9 mouse cellular contexts compared by ENCODE assay signal in the genomic region with DNA sequence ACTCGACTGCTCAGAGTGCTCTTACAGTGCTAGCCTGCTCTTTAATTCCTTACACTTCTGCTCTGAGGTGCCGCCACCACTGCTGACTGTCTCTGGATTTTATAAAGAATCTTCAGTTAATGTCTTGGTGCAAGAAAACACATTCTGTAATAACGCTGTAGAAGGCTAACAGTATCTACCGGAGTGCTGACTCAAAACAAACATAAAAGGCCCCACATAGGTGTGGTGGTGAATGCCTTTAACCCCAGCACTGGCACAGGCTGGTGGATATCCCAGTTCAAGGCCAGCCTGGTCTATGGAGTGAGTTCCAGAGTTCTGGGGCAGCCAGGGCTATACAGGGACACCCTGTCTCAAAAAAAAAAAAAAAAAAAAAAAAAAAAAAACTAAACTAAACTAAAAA. TPM values are rescaled to one million over a fixed set of nuclear protein-coding genes. Genes with fewer than 3 reads are reported as not detected.
DNase-seq lines count a peak whose midpoint lies in the region; ATAC-seq and TF ChIP-seq lines count a peak whose summit lies in the region.
"Had no signal": no experiment of that assay in that cellular context is flagged by ENCODE, and none has a peak within 500 bp of the region (broad histone marks: within the 10 kb centered on the region; RNA-seq: fewer than 3 reads in every experiment).

No protein-coding gene starts in this region.

- H3K27ac ChIP-seq in gastrocnemius, adult 2 months: peak overlapping the region; percentile 82
- H3K27ac ChIP-seq in lung, embryonic 16.5 days (ENCODE audit: low read length): 0 out of 2 replicates have a peak overlapping the region, but pooled peaks have one; percentile 10
- H3K27ac ChIP-seq in embryonic fibroblast, embryonic 13.5 days (ENCODE audit: insufficient read depth, low read length): peak overlapping the region; percentile 46; the same call in 1 of the 2 replicates

- H3K4me2 ChIP-seq in lung, embryonic 16.5 days (ENCODE audit: low read depth, low read length): peak overlapping the region; percentile 50
- H3K4me2 ChIP-seq in myocyte (ENCODE audit: low read depth): peak overlapping the region; percentile 99

- H3K9me3 ChIP-seq in lung, embryonic 16.5 days (ENCODE audit: control insufficient read depth, low read length): no peaks in the 10 kb centered on the region

- TF ChIP-seq POLR2A in embryonic fibroblast, embryonic 13.5 days (IDR thresholded peaks at IDR 0.05; ENCODE audit: low read depth, low read length): no peak
- no peak for TF ChIP-seq POLR2A in myocyte (IDR thresholded peaks at IDR 0.05; ENCODE audit: insufficient read length, low read depth)

- H3K4me3 ChIP-seq in gastrocnemius, adult 2 months: peak overlapping the region; percentile 68
- no peak overlapping the region for H3K4me3 ChIP-seq in lung, embryonic 16.5 days (ENCODE audit: low read length)
- H3K4me3 ChIP-seq in embryonic fibroblast, embryonic 13.5 days (ENCODE audit: insufficient read depth, low read length): no peak overlapping the region
- peak overlapping the region; percentile 16 for H3K4me3 ChIP-seq in myocyte

- 52% methylated on average over 4 of the region's 4 CpGs for WGBS in lung, embryonic 16.5 days

- DNase-seq in gastrocnemius, adult 2 months: no peak
- DNase-seq in gastrocnemius, postnatal 10 days: no peak
- no peak for DNase-seq in lung, postnatal 25 days (ENCODE audit: low spot score)
- DNase-seq in cerebellum, adult 18-20 months: no peak
- DNase-seq in cerebellum, adult 8-10 months: no peak
- DNase-seq: layer of hippocampus, postnatal 36 days had no signal

- intact Hi-C loops in gastrocnemius, adult 2 months (cut with DNase I): no loop called here

- H3K79me2 ChIP-seq in myocyte (ENCODE audit: control insufficient read depth, insufficient read depth): peaks cover 97% of the 10 kb centered on the region

- H3K27me3 ChIP-seq in lung, embryonic 16.5 days (ENCODE audit: control insufficient read depth, insufficient read depth, low read depth, low read length): no peaks in the 10 kb centered on the region
- no peaks in the 10 kb centered on the region for H3K27me3 ChIP-seq in myocyte (ENCODE audit: control insufficient read depth, insufficient read depth, insufficient read length)

- H3ac ChIP-seq in myocyte (ENCODE audit: control insufficient read depth, insufficient read length): no peak overlapping the region

- ATAC-seq in lung, embryonic 16.5 days (ENCODE audit: low read depth): no peak

- H3K36me3 ChIP-seq in lung, embryonic 16.5 days (ENCODE audit: control insufficient read depth, insufficient read depth, low read length): no peaks in the 10 kb centered on the region
- H3K36me3 ChIP-seq in myocyte (ENCODE audit: control insufficient read depth, insufficient read depth): peaks cover 5% of the 10 kb centered on the region

- TF ChIP-seq CTCF in gastrocnemius, adult 2 months (IDR thresholded peaks at IDR 0.05): no peak
- no peak for TF ChIP-seq CTCF in embryonic fibroblast, embryonic 13.5 days (IDR thresholded peaks at IDR 0.05; ENCODE audit: borderline replicate concordance, insufficient read depth, low read length)

- peaks cover 6% of the 10 kb centered on the region for H3K4me1 ChIP-seq in lung, embryonic 16.5 days (replicated peaks; ENCODE audit: control insufficient read depth, insufficient read depth, low read length)
- H3K4me1 ChIP-seq in embryonic fibroblast, embryonic 13.5 days (ENCODE audit: control insufficient read depth, insufficient read depth, low read length): 0 out of 2 replicates have a peak, but pooled peaks cover 3% of the 10 kb centered on the region

- H3K9ac ChIP-seq in lung, embryonic 16.5 days (ENCODE audit: low read length): peak overlapping the region; percentile 30; the same call in 1 of the 2 replicates

TF ChIP-seq in myocyte, 11 proteins besides CTCF, POLR2A, EP300 and RAD21:
- no peak for TF ChIP-seq REST (IDR thresholded peaks at IDR 0.05; ENCODE audit: insufficient read depth, insufficient read length)
- TF ChIP-seq POLR2AphosphoS2 (IDR thresholded peaks at IDR 0.05; ENCODE audit: insufficient read length, low read depth): no peak
- TF ChIP-seq E2F4 (IDR thresholded peaks at IDR 0.05; ENCODE audit: insufficient read depth): no peak
- no peak for TF ChIP-seq MYOD1 (IDR thresholded peaks at IDR 0.05; ENCODE audit: control insufficient read depth in 1 of 3, insufficient read length in 2 of 3, low read depth in 2 of 3)
- TF ChIP-seq USF1 (IDR thresholded peaks at IDR 0.05; ENCODE audit: low read depth): no peak
- no peak for TF ChIP-seq TCF3 (IDR thresholded peaks at IDR 0.05; ENCODE audit: insufficient read length, low read depth)
- no peak for TF ChIP-seq MAX (IDR thresholded peaks at IDR 0.05; ENCODE audit: low read depth)
- no peak for TF ChIP-seq MYOG (IDR thresholded peaks at IDR 0.05; ENCODE audit: control insufficient read depth in 1 of 3, insufficient read depth in 1 of 3, insufficient read length in 2 of 3, low read depth in 2 of 3)
- no peak for TF ChIP-seq CEBPB (IDR thresholded peaks at IDR 0.05; ENCODE audit: insufficient read depth, poor library complexity, severe bottlenecking)
- TF ChIP-seq TCF12 (IDR thresholded peaks at IDR 0.05; ENCODE audit: insufficient read depth, poor library complexity, severe bottlenecking): no peak

RNA-seq across cellular contexts. Expression of gene Ttc39b, which starts 8.1 kb away (rescaled TPM):
- total RNA-seq in gastrocnemius, adult 2 months (2021): 1 to 10 TPM; 4.0 to 6.9 TPM
- 10 to 100 TPM in 1 of 2 experiments, 1 to 10 TPM in 1; 7.3 to 10.5 TPM for total RNA-seq in gastrocnemius, postnatal 10 days (2021)
- polyA plus RNA-seq in lung, embryonic 16.5 days (2015; fragmentation: Nextera tagmentation; extraction: Ambion mirVana): 3.2 and 4.0 TPM in 2 replicates
- polyA plus RNA-seq in embryonic fibroblast, embryonic 13.5 days (2011; ENCODE audit: insufficient read length, low read depth, missing spikeins): 34.6 and 39.5 TPM in 2 replicates
- polyA plus RNA-seq in myocyte (2012; fragmentation: generic; extraction: Trizol): 19.3 TPM

Comparison
In these comparisons a context has a peak if more than half of its experiments do, and no peak if none do; other contexts are left out.
1. H3K27ac ChIP-seq: peak in every context shown above with its lines; median percentile 82 in gastrocnemius, adult 2 months; 46 in embryonic fibroblast, embryonic 13.5 days; 10 in lung, embryonic 16.5 days.
2. H3K4me3 ChIP-seq: peak in gastrocnemius, adult 2 months (single experiment) and myocyte (single experiment); none in lung, embryonic 16.5 days (single experiment) and embryonic fibroblast, embryonic 13.5 days (single experiment).